Mouse (Mus musculus) lung, embryonic 15.5 days (tissue): ENCODE results near the gene Olfm1. TPM values are rescaled to one million over a fixed set of nuclear protein-coding genes. Genes with fewer than 3 reads are reported as not detected.
A peak's percentile ranks its signal among the peaks of the same experiment; 100 is the strongest.

Source experiments
- ATAC-seq: fragments of 200-750 bp; cut with Nextera tagmentation; 2 replicates; pipeline ENCODE4 v1.8.0; 2017; ENCODE audit warnings: moderate number of reproducible peaks, borderline replicate concordance; ENCODE audit not compliant: low FRiP score, low TSS enrichment; ENCODE audit errors: extremely low read depth
- H3K27ac ChIP-seq: fragments of 300-500 bp; sonication (generic); 2 replicates; pipeline ENCODE4 v1.5.1; 2015; ENCODE audit warnings: moderate library complexity, mild to moderate bottlenecking, inconsistent platforms
- H3K27me3 ChIP-seq: fragments of 300-500 bp; sonication (generic); 2 replicates; pipeline ENCODE4 v1.6.1; 2015; ENCODE audit warnings: inconsistent platforms
- H3K36me3 ChIP-seq: fragments of 300-500 bp; sonication (generic); 2 replicates; pipeline ENCODE4 v1.6.1; 2015; ENCODE audit warnings: inconsistent platforms
- H3K4me1 ChIP-seq: fragments of 300-500 bp; sonication (generic); 2 replicates; pipeline ENCODE4 v1.6.1; 2015; ENCODE audit warnings: inconsistent platforms
- H3K4me2 ChIP-seq: fragments of 300-500 bp; sonication (generic); 2 replicates; pipeline ENCODE4 v1.6.1; 2015; ENCODE audit warnings: inconsistent platforms, mild to moderate bottlenecking, moderate library complexity
- H3K4me3 ChIP-seq: fragments of 300-500 bp; sonication (generic); 2 replicates; pipeline ENCODE4 v1.5.1; 2015; ENCODE audit warnings: mild to moderate bottlenecking, inconsistent platforms
- H3K9ac ChIP-seq: fragments of 300-500 bp; sonication (generic); 2 replicates; pipeline ENCODE4 v1.6.1; 2015; ENCODE audit warnings: inconsistent platforms
- H3K9me3 ChIP-seq: fragments of 300-500 bp; sonication (generic); 2 replicates; pipeline ENCODE4 v1.6.1; 2016; ENCODE audit warnings: inconsistent platforms
- WGBS: fragments of 180-500 bp; shearing (Covaris S2); methylation state at CpG from one replicate; pipeline ENCODE4 v1.1.7; 2015; 5-methylcytosine and 5-hydroxymethylcytosine counted together
- polyA plus RNA-seq: library from polyadenylated mRNA; unstranded; fragments of >200 nt; fragmentation: Nextera tagmentation; extraction: Ambion mirVana; gene quantifications from 2 replicates; pipeline ENCODE4 v1.2.1, GENCODE M21; 2015

The Olfm1 gene
- polyA plus RNA-seq, 1 experiment from 2014 or later, result 13.5 TPM

GRCm38 (mm10) chr2:28241520-28242221 lies 48.9 kb downstream of the Olfm1 start:
- Histone ChIP-seq H3K36me3 (no peaks in the 10 kb centered on the region), H3K4me1 (no peaks in the 10 kb centered on the region), H3K27me3 (no peaks in the 10 kb centered on the region), H3K9ac (no peak overlapping the region), H3K4me2 (no peak overlapping the region), H3K27ac (no peak overlapping the region), H3K9me3 (no peaks in the 10 kb centered on the region), H3K4me3 (no peak overlapping the region)
- no peak for ATAC-seq
- 64% methylated on average over 17 of the region's 17 CpGs for WGBS

GRCm38 (mm10) chr2:28242222-28242543 lies 49.4 kb downstream of the Olfm1 start:
- no peak overlapping the region for H3K27ac ChIP-seq
- no peaks in the 10 kb centered on the region for H3K4me1 ChIP-seq
- no peak overlapping the region for H3K9ac ChIP-seq
- no peaks in the 10 kb centered on the region for H3K9me3 ChIP-seq
- no peaks in the 10 kb centered on the region for H3K27me3 ChIP-seq
- no peak overlapping the region for H3K4me2 ChIP-seq
- no peak overlapping the region for H3K4me3 ChIP-seq
- H3K36me3 ChIP-seq, result no peaks in the 10 kb centered on the region
- WGBS, result 58% methylated on average over 5 of the region's 5 CpGs
- ATAC-seq, result no peak

- Histone ChIP-seq H3K4me3 (no peak overlapping the region), H3K27ac (no peak overlapping the region), H3K27me3 (no peaks in the 10 kb centered on the region), H3K4me2 (no peak overlapping the region), H3K9me3 (no peaks in the 10 kb centered on the region), H3K9ac (no peak overlapping the region), H3K36me3 (no peaks in the 10 kb centered on the region), H3K4me1 (no peaks in the 10 kb centered on the region)
- no peak for ATAC-seq
- 55% methylated on average over 8 of the region's 8 CpGs for WGBS
Measured at GRCm38 (mm10) chr2:28244667-28245395, 52.0 kb downstream of the Olfm1 start.

- no peak overlapping the region for H3K4me3 ChIP-seq
- no peak overlapping the region for H3K27ac ChIP-seq
- no peak overlapping the region for H3K4me2 ChIP-seq
- H3K9me3 ChIP-seq, result no peaks in the 10 kb centered on the region
- no peaks in the 10 kb centered on the region for H3K4me1 ChIP-seq
- H3K9ac ChIP-seq, result no peak overlapping the region
- no peaks in the 10 kb centered on the region for H3K27me3 ChIP-seq
- no peaks in the 10 kb centered on the region for H3K36me3 ChIP-seq
- ATAC-seq, result no peak
- WGBS, result 62% methylated on average over 5 of the region's 5 CpGs
Measured at GRCm38 (mm10) chr2:28246110-28246653, 53.4 kb downstream of the Olfm1 start.

GRCm38 (mm10) chr2:28247098-28247497 lies 54.3 kb downstream of the Olfm1 start:
- Histone ChIP-seq H3K27me3 (no peaks in the 10 kb centered on the region), H3K9ac (no peak overlapping the region), H3K4me2 (no peak overlapping the region), H3K4me1 (no peaks in the 10 kb centered on the region), H3K27ac (no peak overlapping the region), H3K36me3 (no peaks in the 10 kb centered on the region), H3K9me3 (no peaks in the 10 kb centered on the region), H3K4me3 (no peak overlapping the region)
- no peak for ATAC-seq
- WGBS, result 71% methylated on average over 11 of the region's 11 CpGs

GRCm38 (mm10) chr2:28252554-28252953 lies 59.8 kb downstream of the Olfm1 start:
- Histone ChIP-seq H3K27ac (no peak overlapping the region), H3K9ac (no peak overlapping the region), H3K27me3 (no peaks in the 10 kb centered on the region), H3K9me3 (no peaks in the 10 kb centered on the region), H3K36me3 (no peaks in the 10 kb centered on the region), H3K4me2 (no peak overlapping the region), H3K4me1 (no peaks in the 10 kb centered on the region), H3K4me3 (no peak overlapping the region)
- 76% methylated on average over 4 of the region's 4 CpGs for WGBS
- ATAC-seq, result no peak

- H3K9me3 ChIP-seq, result no peaks in the 10 kb centered on the region
- H3K4me3 ChIP-seq, result no peak overlapping the region
- H3K9ac ChIP-seq, result no peak overlapping the region
- H3K4me2 ChIP-seq, result no peak overlapping the region
- 79% methylated on average over 7 of the region's 7 CpGs for WGBS
- H3K4me1 ChIP-seq, result no peaks in the 10 kb centered on the region
- no peaks in the 10 kb centered on the region for H3K27me3 ChIP-seq
- no peak for ATAC-seq
- no peak overlapping the region for H3K27ac ChIP-seq
- no peaks in the 10 kb centered on the region for H3K36me3 ChIP-seq
Measured at GRCm38 (mm10) chr2:28256029-28256428, 63.2 kb downstream of the Olfm1 start.

- Histone ChIP-seq H3K9ac (no peak overlapping the region), H3K27ac (no peak overlapping the region), H3K4me2 (no peak overlapping the region), H3K4me3 (no peak overlapping the region), H3K9me3 (no peaks in the 10 kb centered on the region), H3K27me3 (no peaks in the 10 kb centered on the region), H3K4me1 (no peaks in the 10 kb centered on the region), H3K36me3 (no peaks in the 10 kb centered on the region)
- no peak for ATAC-seq
- 38% methylated on average over 3 of the region's 3 CpGs for WGBS
Measured at GRCm38 (mm10) chr2:28261438-28261837, 68.6 kb downstream of the Olfm1 start.

GRCm38 (mm10) chr2:28267776-28268275 lies 75.0 kb downstream of the Olfm1 start:
- H3K36me3 ChIP-seq, result no peaks in the 10 kb centered on the region
- WGBS, result 73% methylated on average over 3 of the region's 3 CpGs
- no peaks in the 10 kb centered on the region for H3K9me3 ChIP-seq
- no peaks in the 10 kb centered on the region for H3K27me3 ChIP-seq
- H3K27ac ChIP-seq, result no peak overlapping the region
- H3K9ac ChIP-seq, result no peak overlapping the region
- H3K4me1 ChIP-seq, result 0 out of 2 replicates have a peak, but pooled peaks cover 5% of the 10 kb centered on the region
- no peak overlapping the region for H3K4me3 ChIP-seq
- no peak overlapping the region for H3K4me2 ChIP-seq
- ATAC-seq, result no peak

GRCm38 (mm10) chr2:28270561-28270960 lies 77.8 kb downstream of the Olfm1 start:
- Histone ChIP-seq H3K27me3 (no peaks in the 10 kb centered on the region), H3K4me1 (0 out of 2 replicates have a peak, but pooled peaks cover 5% of the 10 kb centered on the region), H3K27ac (peak overlapping the region; percentile 16; the same call in 1 of the 2 replicates), H3K4me3 (no peak overlapping the region), H3K9ac (no peak overlapping the region), H3K9me3 (no peaks in the 10 kb centered on the region), H3K4me2 (no peak overlapping the region), H3K36me3 (no peaks in the 10 kb centered on the region)
- ATAC-seq, result no peak
- WGBS, result 7% methylated on average over 4 of the region's 4 CpGs

GRCm38 (mm10) chr2:28272218-28272965 lies 79.6 kb downstream of the Olfm1 start:
- Histone ChIP-seq H3K9ac (no peak overlapping the region), H3K27me3 (no peaks in the 10 kb centered on the region), H3K4me3 (no peak overlapping the region), H3K4me2 (no peak overlapping the region), H3K27ac (no peak overlapping the region), H3K36me3 (no peaks in the 10 kb centered on the region), H3K9me3 (no peaks in the 10 kb centered on the region), H3K4me1 (0 out of 2 replicates have a peak, but pooled peaks cover 7% of the 10 kb centered on the region)
- 66% methylated on average over 11 of the region's 11 CpGs for WGBS
- ATAC-seq, result no peak
